Mouse (Mus musculus) heart, embryonic 12.5 days (tissue): ENCODE results near the gene March4. TPM values are rescaled to one million over a fixed set of nuclear protein-coding genes. Genes with fewer than 3 reads are reported as not detected.

Experiments used
- ATAC-seq: fragments of 200-750 bp; cut with Nextera tagmentation; 2 replicates; pipeline ENCODE4 v1.8.0; 2017; ENCODE audit warnings: moderate TSS enrichment, moderate library complexity; ENCODE audit not compliant: insufficient number of reproducible peaks, low FRiP score
- H3K27ac ChIP-seq: fragments of 300-500 bp; sonication (generic); 2 replicates; pipeline ENCODE4 v1.5.1; 2016; ENCODE audit warnings: mild to moderate bottlenecking, moderate library complexity; ENCODE audit not compliant: poor library complexity, severe bottlenecking
- H3K27me3 ChIP-seq: fragments of 300-500 bp; sonication (generic); replicated peaks from 2 replicates; pipeline ENCODE4 v1.6.1; 2016; ENCODE audit warnings: mild to moderate bottlenecking, moderate library complexity
- H3K36me3 ChIP-seq: fragments of 300-500 bp; sonication (generic); 2 replicates; pipeline ENCODE4 v1.6.1; 2016; ENCODE audit warnings: mild to moderate bottlenecking, moderate library complexity
- H3K4me1 ChIP-seq: fragments of 300-500 bp; sonication (generic); replicated peaks from 2 replicates; pipeline ENCODE4 v1.6.1; 2016; ENCODE audit warnings: mild to moderate bottlenecking
- H3K4me2 ChIP-seq: fragments of 300-500 bp; sonication (generic); 2 replicates; pipeline ENCODE4 v1.6.1; 2016; ENCODE audit warnings: mild to moderate bottlenecking, moderate library complexity
- H3K4me3 ChIP-seq: fragments of 300-500 bp; sonication (generic); 2 replicates; pipeline ENCODE4 v1.5.1; 2016; ENCODE audit warnings: mild to moderate bottlenecking
- H3K9ac ChIP-seq: fragments of 300-500 bp; sonication (generic); 2 replicates; pipeline ENCODE4 v1.6.1; 2016; ENCODE audit warnings: mild to moderate bottlenecking, moderate library complexity
- H3K9me3 ChIP-seq: fragments of 300-500 bp; sonication (generic); replicated peaks from 2 replicates; pipeline ENCODE4 v1.6.1; 2016; ENCODE audit warnings: mild to moderate bottlenecking, moderate library complexity
- WGBS: fragments of 180-500 bp; shearing (Covaris S2); methylation state at CpG from one replicate; pipeline ENCODE4 v1.1.7; 2016; 5-methylcytosine and 5-hydroxymethylcytosine counted together
- polyA plus RNA-seq: library from polyadenylated mRNA; unstranded; fragments of >200 nt; fragmentation: Nextera tagmentation; extraction: Ambion mirVana; gene quantifications from 2 replicates; pipeline ENCODE4 v1.2.1, GENCODE M21; 2016

Gene March4
- polyA plus RNA-seq, 1 experiment from 2014 or later = not detected

- H3K4me2 ChIP-seq = no peak overlapping the region
- H3K4me3 ChIP-seq = no peak overlapping the region
- H3K36me3 ChIP-seq = no peaks in the 10 kb centered on the region
- H3K9me3 ChIP-seq = no peaks in the 10 kb centered on the region
- no peaks in the 10 kb centered on the region for H3K27me3 ChIP-seq
- ATAC-seq = no peak
- no peak overlapping the region for H3K27ac ChIP-seq
- no peaks in the 10 kb centered on the region for H3K4me1 ChIP-seq
- WGBS = 90% methylated on average over 8 of the region's 8 CpGs
- no peak overlapping the region for H3K9ac ChIP-seq
Measured at GRCm38 (mm10) chr1:72568725-72569124, 32.0 kb upstream of the March4 start.

GRCm38 (mm10) chr1:72567056-72567455 lies 30.3 kb upstream of the March4 start:
- peak overlapping the region; percentile 59 for H3K4me2 ChIP-seq
- H3K27me3 ChIP-seq = no peaks in the 10 kb centered on the region
- H3K9ac ChIP-seq = 0 out of 2 replicates have a peak overlapping the region, but pooled peaks have one; percentile 27
- no peak for ATAC-seq
- H3K36me3 ChIP-seq = no peaks in the 10 kb centered on the region
- 36% methylated on average over 9 of the region's 9 CpGs for WGBS
- no peaks in the 10 kb centered on the region for H3K4me1 ChIP-seq
- no peak overlapping the region for H3K27ac ChIP-seq
- peak overlapping the region; percentile 23; the same call in 1 of the 2 replicates for H3K4me3 ChIP-seq
- H3K9me3 ChIP-seq = no peaks in the 10 kb centered on the region; the same call in 1 of the 2 replicates

GRCm38 (mm10) chr1:72564334-72564962 lies 27.7 kb upstream of the March4 start:
- ATAC-seq = no peak

GRCm38 (mm10) chr1:72558625-72559024 lies 21.9 kb upstream of the March4 start:
- no peak overlapping the region for H3K4me2 ChIP-seq
- no peaks in the 10 kb centered on the region for H3K36me3 ChIP-seq
- H3K4me1 ChIP-seq = no peaks in the 10 kb centered on the region
- H3K27me3 ChIP-seq = no peaks in the 10 kb centered on the region
- ATAC-seq = no peak
- no peak overlapping the region for H3K9ac ChIP-seq
- no peaks in the 10 kb centered on the region; the same call in 1 of the 2 replicates for H3K9me3 ChIP-seq
- no peak overlapping the region for H3K4me3 ChIP-seq
- 48% methylated on average over 2 of the region's 2 CpGs for WGBS
- H3K27ac ChIP-seq = no peak overlapping the region

More at GRCm38 (mm10) chr1:72564334-72564962, 27.7 kb upstream of the March4 start:
- Histone ChIP-seq H3K4me3 (no peak overlapping the region), H3K27ac (no peak overlapping the region), H3K36me3 (no peaks in the 10 kb centered on the region), H3K9me3 (no peaks in the 10 kb centered on the region; the same call in 1 of the 2 replicates), H3K4me1 (no peaks in the 10 kb centered on the region), H3K27me3 (no peaks in the 10 kb centered on the region), H3K9ac (no peak overlapping the region), H3K4me2 (no peak overlapping the region)
- 58% methylated on average over 6 of the region's 6 CpGs for WGBS

- Histone ChIP-seq H3K4me2 (no peak overlapping the region), H3K4me3 (no peak overlapping the region), H3K36me3 (no peaks in the 10 kb centered on the region), H3K9me3 (no peaks in the 10 kb centered on the region), H3K27me3 (no peaks in the 10 kb centered on the region), H3K4me1 (no peaks in the 10 kb centered on the region), H3K9ac (no peak overlapping the region), H3K27ac (no peak overlapping the region)
- 66% methylated on average over 3 of the region's 3 CpGs for whole genome bisulfite sequencing
- ATAC-seq = no peak
Measured at GRCm38 (mm10) chr1:72556471-72556870, 19.7 kb upstream of the March4 start.

- no peak for ATAC-seq
- WGBS = 77% methylated on average over 2 of the region's 2 CpGs
Measured at GRCm38 (mm10) chr1:72550317-72550716, 13.6 kb upstream of the March4 start.

GRCm38 (mm10) chr1:72538266-72538665 lies 1.5 kb upstream of the March4 start:
- Histone ChIP-seq H3K9ac (no peak overlapping the region), H3K4me2 (no peak overlapping the region), H3K4me1 (peaks cover 16% of the 10 kb centered on the region), H3K27me3 (peaks cover 51% of the 10 kb centered on the region), H3K9me3 (no peaks in the 10 kb centered on the region), H3K4me3 (no peak overlapping the region), H3K36me3 (no peaks in the 10 kb centered on the region), H3K27ac (no peak overlapping the region)
- 75% methylated on average over 5 of the region's 5 CpGs for WGBS
- ATAC-seq = no peak

More at GRCm38 (mm10) chr1:72550317-72550716, 13.6 kb upstream of the March4 start:
- no peak overlapping the region for H3K9ac ChIP-seq
- no peaks in the 10 kb centered on the region for H3K9me3 ChIP-seq
- no peak overlapping the region for H3K27ac ChIP-seq
- no peaks in the 10 kb centered on the region for H3K36me3 ChIP-seq
- H3K4me3 ChIP-seq = no peak overlapping the region
- H3K4me2 ChIP-seq = no peak overlapping the region
- no peaks in the 10 kb centered on the region for H3K4me1 ChIP-seq
- no peaks in the 10 kb centered on the region for H3K27me3 ChIP-seq

- Histone ChIP-seq H3K9ac (no peak overlapping the region), H3K27ac (no peak overlapping the region), H3K4me3 (peak overlapping the region; percentile 42), H3K4me1 (peaks cover 16% of the 10 kb centered on the region), H3K27me3 (peaks cover 70% of the 10 kb centered on the region), H3K36me3 (no peaks in the 10 kb centered on the region), H3K9me3 (no peaks in the 10 kb centered on the region), H3K4me2 (peak overlapping the region; percentile 73)
- 2% methylated on average over 36 of the region's 36 CpGs for WGBS
- ATAC-seq = peak; percentile 42
Measured at GRCm38 (mm10) chr1:72535725-72536571, 782 bp downstream of the March4 start.

GRCm38 (mm10) chr1:72533439-72533838 lies 3.3 kb downstream of the March4 start:
- Histone ChIP-seq H3K9ac (no peak overlapping the region), H3K4me2 (no peak overlapping the region), H3K4me3 (no peak overlapping the region), H3K27ac (no peak overlapping the region), H3K36me3 (no peaks in the 10 kb centered on the region), H3K9me3 (no peaks in the 10 kb centered on the region), H3K27me3 (peaks cover 73% of the 10 kb centered on the region), H3K4me1 (peaks cover 16% of the 10 kb centered on the region)
- no peak for ATAC-seq

- Histone ChIP-seq H3K36me3 (no peaks in the 10 kb centered on the region), H3K27me3 (peaks cover 68% of the 10 kb centered on the region), H3K4me3 (no peak overlapping the region), H3K9ac (no peak overlapping the region), H3K27ac (no peak overlapping the region), H3K4me1 (peaks cover 16% of the 10 kb centered on the region), H3K9me3 (no peaks in the 10 kb centered on the region), H3K4me2 (no peak overlapping the region)
- no peak for ATAC-seq
- 76% methylated on average over 5 of the region's 5 CpGs for WGBS
Measured at GRCm38 (mm10) chr1:72532926-72533325, 3.8 kb downstream of the March4 start.

- Histone ChIP-seq H3K27me3 (peaks cover 49% of the 10 kb centered on the region), H3K4me3 (no peak overlapping the region), H3K9me3 (no peaks in the 10 kb centered on the region), H3K36me3 (no peaks in the 10 kb centered on the region), H3K4me2 (no peak overlapping the region), H3K27ac (no peak overlapping the region), H3K9ac (no peak overlapping the region), H3K4me1 (peaks cover under 1% of the 10 kb centered on the region; the same call in 1 of the 2 replicates)
- WGBS = 71% methylated on average over 8 of the region's 8 CpGs
- ATAC-seq = no peak
Measured at GRCm38 (mm10) chr1:72530516-72531196, 6.1 kb downstream of the March4 start.
